Mouse (Mus musculus): ENCODE results near the gene Lair1. TPM values are rescaled to one million over a fixed set of nuclear protein-coding genes. Genes with fewer than 3 reads are reported as not detected.

The Lair1 gene
- polyA plus RNA-seq, 1 experiment from 2014 or later = 0.16 TPM

DNA sequence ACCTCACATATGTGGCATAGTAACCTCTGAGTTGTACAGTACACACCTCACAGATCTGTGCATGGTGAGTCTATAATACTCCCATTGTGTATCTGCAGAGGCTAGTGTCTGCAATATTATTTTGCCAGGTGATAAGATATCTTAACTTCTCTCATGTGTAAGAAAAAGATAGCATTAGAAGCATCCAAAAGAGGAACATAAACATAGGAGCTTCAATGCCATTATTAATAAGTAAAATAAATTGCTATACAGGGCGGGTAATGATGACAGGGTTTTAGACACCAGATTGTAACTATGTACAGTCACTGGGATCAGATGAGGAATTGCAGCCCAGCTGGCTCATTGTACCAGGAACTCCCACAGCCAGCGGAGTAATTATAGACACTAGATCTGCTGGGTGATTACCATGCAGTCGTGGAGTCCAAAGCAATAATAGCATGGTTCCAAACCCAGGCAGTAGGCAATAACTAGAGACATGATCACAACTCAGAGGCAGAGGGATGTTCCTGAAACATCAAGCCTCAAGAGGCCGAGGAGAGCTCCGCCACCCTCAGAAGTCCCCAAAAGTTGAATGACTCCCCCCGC, 25.0 kb upstream of the Lair1 start:
- no peak overlapping the region for H3K4me3 ChIP-seq (ENCODE audit: low read depth, low read length)
- DNase-seq (no peak), ATAC-seq (ENCODE audit: insufficient read depth) (no peak)
- WGBS = 78% methylated on average over 6 of the region's 6 CpGs
- no peak for TF ChIP-seq CTCF (IDR thresholded peaks at IDR 0.05; ENCODE audit: low read depth)
- no peaks in the 10 kb centered on the region for H3K36me3 ChIP-seq (ENCODE audit: insufficient read depth)
- H3K27ac ChIP-seq (ENCODE audit: low read depth) = no peak overlapping the region
- no peaks in the 10 kb centered on the region for H3K4me1 ChIP-seq (ENCODE audit: insufficient read depth)
- H3K9ac ChIP-seq = no peak overlapping the region
- no peaks in the 10 kb centered on the region for H3K9me3 ChIP-seq (ENCODE audit: low read depth, low read length)
- H3K4me2 ChIP-seq = no peak overlapping the region
- H3K27me3 ChIP-seq (ENCODE audit: insufficient read depth, low read length) = no peaks in the 10 kb centered on the region

DNA sequence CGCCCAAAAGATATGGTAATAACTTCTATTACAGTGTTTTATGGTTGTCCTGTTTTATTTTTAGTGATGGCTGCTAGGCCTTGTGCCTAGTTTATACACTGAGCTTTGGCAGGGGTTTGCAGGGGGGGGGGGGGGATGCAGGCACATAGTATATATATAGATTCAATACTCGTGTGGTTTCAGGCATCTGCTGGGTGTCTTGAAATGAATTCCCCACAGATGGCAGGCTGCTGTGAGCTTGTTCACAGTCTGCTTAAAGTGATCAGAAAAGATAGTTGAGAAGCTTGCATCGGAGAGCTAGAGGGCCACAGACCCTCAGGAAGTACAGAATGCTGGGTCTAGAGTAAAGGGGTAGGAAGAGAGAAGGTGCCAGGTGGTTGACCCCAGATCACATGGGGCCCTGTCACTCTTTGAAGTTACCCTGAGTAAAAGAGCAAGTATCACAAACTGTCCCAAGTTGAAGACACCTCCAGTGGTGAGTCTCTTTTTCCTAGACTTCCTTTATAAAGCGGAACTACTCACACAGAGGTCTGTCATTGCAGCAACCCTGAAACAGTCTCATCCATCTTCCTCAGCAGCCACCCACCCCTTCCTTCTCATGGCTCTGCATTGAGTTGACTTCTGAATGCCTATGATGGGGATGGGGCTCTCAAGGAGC, 24.4 kb upstream of the Lair1 start:
- WGBS = 62% methylated on average over 4 of the region's 4 CpGs
- ATAC-seq (ENCODE audit: insufficient read depth) = no peak

DNA sequence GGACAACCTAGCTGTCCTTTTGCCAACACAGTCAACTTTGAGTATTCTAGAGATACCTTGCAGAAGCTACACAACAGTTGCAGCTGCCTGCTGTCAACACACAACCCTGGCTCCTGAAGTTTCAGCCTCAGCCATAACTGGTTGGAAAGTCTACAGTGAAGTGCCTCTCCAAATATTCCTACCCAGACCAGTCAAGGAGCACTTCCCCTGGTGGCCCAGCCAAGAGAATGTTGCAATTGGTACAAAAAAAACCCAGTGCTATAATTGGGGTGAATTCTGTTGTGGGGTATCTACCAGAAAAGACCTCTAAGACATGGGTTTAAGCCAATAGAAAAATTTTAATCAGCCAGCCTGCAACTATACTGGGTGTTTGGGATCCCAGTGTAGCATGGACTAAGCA, 22.6 kb upstream of the Lair1 start:
- DNase-seq (no peak), ATAC-seq (ENCODE audit: insufficient read depth) (no peak)
- TF ChIP-seq CTCF (IDR thresholded peaks at IDR 0.05; ENCODE audit: low read depth) = no peak
- Histone ChIP-seq H3K9ac (no peak overlapping the region), H3K4me2 (no peak overlapping the region), H3K27ac (ENCODE audit: low read depth) (no peak overlapping the region), H3K9me3 (ENCODE audit: low read depth, low read length) (no peaks in the 10 kb centered on the region), H3K36me3 (ENCODE audit: insufficient read depth) (no peaks in the 10 kb centered on the region), H3K4me1 (ENCODE audit: insufficient read depth) (no peaks in the 10 kb centered on the region), H3K4me3 (ENCODE audit: low read depth, low read length) (no peak overlapping the region), H3K27me3 (ENCODE audit: insufficient read depth, low read length) (no peaks in the 10 kb centered on the region)

More for the DNA sequence above, 24.4 kb upstream of the Lair1 start:
- no peak overlapping the region for H3K27ac ChIP-seq (ENCODE audit: low read depth)
- TF ChIP-seq CTCF (IDR thresholded peaks at IDR 0.05; ENCODE audit: low read depth) = no peak
- no peak overlapping the region for H3K9ac ChIP-seq
- H3K27me3 ChIP-seq (ENCODE audit: insufficient read depth, low read length) = no peaks in the 10 kb centered on the region
- no peaks in the 10 kb centered on the region for H3K4me1 ChIP-seq (ENCODE audit: insufficient read depth)
- H3K9me3 ChIP-seq (ENCODE audit: low read depth, low read length) = no peaks in the 10 kb centered on the region
- H3K36me3 ChIP-seq (ENCODE audit: insufficient read depth) = no peaks in the 10 kb centered on the region
- no peak overlapping the region for H3K4me3 ChIP-seq (ENCODE audit: low read depth, low read length)
- H3K4me2 ChIP-seq = no peak overlapping the region
- DNase-seq = no peak

DNA sequence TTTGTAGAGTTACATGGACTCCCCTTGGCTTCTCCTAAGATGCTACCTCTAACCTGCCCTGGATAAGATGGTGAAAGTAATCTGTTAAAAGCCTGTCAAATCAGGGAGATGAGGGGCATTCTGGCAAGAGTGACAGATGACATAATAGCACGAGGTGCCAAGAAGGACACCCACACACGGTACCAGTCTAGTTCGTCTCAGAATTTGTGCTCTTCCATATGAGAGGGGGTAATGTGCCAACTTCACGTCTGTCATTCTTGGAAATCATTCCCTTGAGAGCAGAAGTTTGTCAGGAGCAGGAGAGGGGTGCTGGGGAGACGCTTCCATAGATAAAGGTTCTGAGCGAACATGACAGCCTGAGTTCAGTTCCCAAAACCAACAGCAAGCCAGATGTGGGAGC, 21.2 kb upstream of the Lair1 start:
- DNase-seq (no peak), ATAC-seq (ENCODE audit: insufficient read depth) (no peak)
- no peaks in the 10 kb centered on the region for H3K27me3 ChIP-seq (ENCODE audit: insufficient read depth, low read length)
- H3K27ac ChIP-seq (ENCODE audit: low read depth) = no peak overlapping the region
- no peaks in the 10 kb centered on the region for H3K4me1 ChIP-seq (ENCODE audit: insufficient read depth)
- no peaks in the 10 kb centered on the region for H3K9me3 ChIP-seq (ENCODE audit: low read depth, low read length)
- H3K9ac ChIP-seq = no peak overlapping the region
- H3K4me3 ChIP-seq (ENCODE audit: low read depth, low read length) = no peak overlapping the region
- WGBS = 59% methylated on average over 6 of the region's 6 CpGs
- no peak for TF ChIP-seq CTCF (IDR thresholded peaks at IDR 0.05; ENCODE audit: low read depth)
- H3K4me2 ChIP-seq = no peak overlapping the region
- H3K36me3 ChIP-seq (ENCODE audit: insufficient read depth) = no peaks in the 10 kb centered on the region

DNA sequence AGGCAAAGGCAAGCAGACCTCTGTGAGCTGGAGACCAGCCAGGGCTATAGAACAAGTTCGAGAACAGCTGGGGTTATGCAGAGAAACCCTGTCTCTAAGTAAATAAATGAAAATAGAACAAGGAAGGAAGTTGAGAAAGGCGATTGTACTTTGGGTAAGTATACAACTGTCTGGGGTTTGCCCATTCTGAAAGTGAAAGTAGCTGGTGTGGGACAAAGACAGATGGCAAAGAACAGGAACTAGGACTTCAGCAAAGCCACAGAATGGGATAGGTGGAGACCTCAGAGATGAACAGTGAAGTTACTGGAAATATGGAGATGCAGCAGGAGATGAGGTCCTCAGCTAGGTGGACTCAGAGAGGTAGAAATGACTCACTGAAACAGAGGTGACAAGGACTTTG, 19.8 kb upstream of the Lair1 start:
- no peak overlapping the region for H3K9ac ChIP-seq
- 8% methylated on average over 2 of the region's 2 CpGs for WGBS

DNA sequence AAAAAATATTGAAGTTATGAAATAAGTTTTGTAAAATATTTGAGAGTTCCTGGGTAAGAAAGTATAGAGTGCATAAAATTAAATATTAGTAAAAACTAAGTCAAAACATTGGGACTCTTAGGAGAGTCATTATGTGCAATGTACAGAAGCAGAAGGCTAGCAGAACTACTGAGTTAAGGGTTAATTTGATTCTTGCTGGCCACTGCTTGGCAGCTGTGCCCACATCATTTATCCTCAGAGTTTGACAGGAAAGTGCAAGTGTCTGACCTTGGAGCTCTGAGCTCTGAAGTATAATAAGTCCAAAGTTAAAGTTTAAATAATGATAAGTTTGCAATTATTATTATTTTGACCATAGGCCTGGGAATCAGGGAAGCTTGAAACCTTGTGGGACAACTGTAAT, 18.7 kb upstream of the Lair1 start:
- no peaks in the 10 kb centered on the region for H3K27me3 ChIP-seq (ENCODE audit: insufficient read depth, low read length)
- no peak overlapping the region for H3K4me3 ChIP-seq (ENCODE audit: low read depth, low read length)
- H3K27ac ChIP-seq (ENCODE audit: low read depth) = no peak overlapping the region
- no peaks in the 10 kb centered on the region for H3K4me1 ChIP-seq (ENCODE audit: insufficient read depth)
- no peaks in the 10 kb centered on the region for H3K36me3 ChIP-seq (ENCODE audit: insufficient read depth)
- H3K9me3 ChIP-seq (ENCODE audit: low read depth, low read length) = no peaks in the 10 kb centered on the region
- DNase-seq (no peak), ATAC-seq (ENCODE audit: insufficient read depth) (no peak)
- TF ChIP-seq CTCF (IDR thresholded peaks at IDR 0.05; ENCODE audit: low read depth) = no peak
- no peak overlapping the region for H3K9ac ChIP-seq
- no peak overlapping the region for H3K4me2 ChIP-seq

More for the DNA sequence above, 19.8 kb upstream of the Lair1 start:
- H3K4me1 ChIP-seq (ENCODE audit: insufficient read depth) = no peaks in the 10 kb centered on the region
- H3K27me3 ChIP-seq (ENCODE audit: insufficient read depth, low read length) = no peaks in the 10 kb centered on the region
- no peaks in the 10 kb centered on the region for H3K36me3 ChIP-seq (ENCODE audit: insufficient read depth)
- DNase-seq = peak; percentile 22
- TF ChIP-seq CTCF (IDR thresholded peaks at IDR 0.05; ENCODE audit: low read depth) = no peak
- no peak overlapping the region for H3K4me2 ChIP-seq
- no peak for ATAC-seq (ENCODE audit: insufficient read depth)
- H3K27ac ChIP-seq (ENCODE audit: low read depth) = no peak overlapping the region
- H3K9me3 ChIP-seq (ENCODE audit: low read depth, low read length) = no peaks in the 10 kb centered on the region
- H3K4me3 ChIP-seq (ENCODE audit: low read depth, low read length) = no peak overlapping the region

DNA sequence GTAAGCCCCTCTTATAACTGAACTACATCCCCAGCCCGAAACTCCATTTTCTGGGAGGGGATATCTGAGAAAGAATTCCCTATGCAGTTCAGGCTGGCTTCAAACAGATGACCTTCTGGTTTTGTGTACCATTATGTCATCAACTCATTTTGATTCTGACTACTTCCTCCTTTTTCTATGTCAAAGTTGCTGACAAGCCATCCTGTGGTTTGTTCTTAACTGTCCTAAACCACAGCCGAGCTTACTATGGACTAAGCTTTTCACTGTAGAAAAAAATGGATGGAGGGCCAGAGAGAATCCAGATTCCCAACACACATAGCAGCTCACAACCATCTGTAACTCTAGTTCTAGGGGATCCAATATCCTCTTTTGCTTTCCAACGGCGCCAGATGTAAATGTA, 17.5 kb upstream of the Lair1 start:
- H3K4me1 ChIP-seq (ENCODE audit: insufficient read depth) = no peaks in the 10 kb centered on the region
- H3K4me2 ChIP-seq = no peak overlapping the region
- no peak overlapping the region for H3K9ac ChIP-seq
- TF ChIP-seq CTCF (IDR thresholded peaks at IDR 0.05; ENCODE audit: low read depth) = no peak
- ATAC-seq (ENCODE audit: insufficient read depth) (no peak), DNase-seq (peak; percentile 7)
- no peaks in the 10 kb centered on the region for H3K36me3 ChIP-seq (ENCODE audit: insufficient read depth)
- 77% methylated on average over 4 of the region's 4 CpGs for WGBS
- no peak overlapping the region for H3K27ac ChIP-seq (ENCODE audit: low read depth)
- no peak overlapping the region for H3K4me3 ChIP-seq (ENCODE audit: low read depth, low read length)
- no peaks in the 10 kb centered on the region for H3K9me3 ChIP-seq (ENCODE audit: low read depth, low read length)
- H3K27me3 ChIP-seq (ENCODE audit: insufficient read depth, low read length) = no peaks in the 10 kb centered on the region

All from lung, embryonic 14.5 days (tissue).